Mouse (Mus musculus) left cerebral cortex, postnatal 36 days (tissue): ENCODE measurements around the gene Poll. TPM values are rescaled to one million over a fixed set of nuclear protein-coding genes. Genes with fewer than 3 reads are reported as not detected.
"Not testable (repeated sequence)": the region's sequence is repeated elsewhere in the genome, so short reads cannot be mapped to it uniquely, and the experiment has no call there.

Source experiments
- DNase-seq, 2 experiments: peaks; one replicate each; pipeline ENCODE4 v3.0.0; 2021 to 2022; ENCODE audit warnings: low spot score in 2 of 2, mixed read lengths in 1 of 2
- intact Hi-C: fragments of 180-260 bp; cut with DNase I; formaldehyde crosslinking; loops from one replicate; pipeline ENCODE4 v1.15.1; 2025
- total RNA-seq, 2 experiments: library from RNA; stranded (reverse); gene quantifications; 2 replicates each; pipeline ENCODE4 v1.2.3; 2021

Poll gene
- total RNA-seq, 2 experiments from 2014 or later: 9.0 to 9.8 TPM

- DNase-seq: no peak
- intact Hi-C loops: loop anchor here (10.0 kb wide), 1 partner anchor 435 kb away; no protein-coding TSS in a partner anchor
Observed at GRCm38 (mm10) chr19:45579416-45579815, 19.1 kb upstream of the Poll start.

- intact Hi-C loops: loop anchor here (10.0 kb wide), 1 partner anchor 436 kb away; no protein-coding TSS in a partner anchor
- DNase-seq: no peak
Observed at GRCm38 (mm10) chr19:45578976-45579375, 18.6 kb upstream of the Poll start.

GRCm38 (mm10) chr19:45577141-45577750 lies 16.9 kb upstream of the Poll start:
- intact Hi-C loops: loop anchor here (10.0 kb wide), 1 partner anchor 438 kb away; no protein-coding TSS in a partner anchor

GRCm38 (mm10) chr19:45575632-45576001 lies 15.3 kb upstream of the Poll start:
- intact Hi-C loops: loop anchor here (2.0 to 10.0 kb wide), 2 partner anchors 173 to 439 kb away; partner anchors contain the start of gene Npm3
- DNase-seq: no peak

More at GRCm38 (mm10) chr19:45577141-45577750, 16.9 kb upstream of the Poll start:
- DNase-seq: no peak

GRCm38 (mm10) chr19:45574941-45575631 lies 14.8 kb upstream of the Poll start:
- DNase-seq: no peak

GRCm38 (mm10) chr19:45574339-45574898 lies 14.1 kb upstream of the Poll start:
- no peak for DNase-seq
- intact Hi-C loops: loop anchor here (2.0 to 10.0 kb wide), 2 partner anchors 174 to 440 kb away; partner anchors contain the start of gene Npm3

More at GRCm38 (mm10) chr19:45574941-45575631, 14.8 kb upstream of the Poll start:
- intact Hi-C loops: loop anchor here (2.0 to 10.0 kb wide), 2 partner anchors 174 to 440 kb away; partner anchors contain the start of gene Npm3

- intact Hi-C loops: loop anchor here (2.0 to 10.0 kb wide), 2 partner anchors 175 to 441 kb away; partner anchors contain the start of gene Npm3
- peak; percentile 58 to 64 for DNase-seq
Observed at GRCm38 (mm10) chr19:45573861-45574267, 13.5 kb upstream of the Poll start.

- DNase-seq: no peak
- intact Hi-C loops: loop anchor here (10.0 kb wide), 1 partner anchor 442 kb away; no protein-coding TSS in a partner anchor
Observed at GRCm38 (mm10) chr19:45573033-45573432, 12.7 kb upstream of the Poll start.

GRCm38 (mm10) chr19:45567367-45567766 lies 7.0 kb upstream of the Poll start:
- DNase-seq: no peak
- intact Hi-C loops: no loop called here

GRCm38 (mm10) chr19:45565925-45566715 lies 5.8 kb upstream of the Poll start:
- DNase-seq: no peak
- intact Hi-C loops: no loop called here

GRCm38 (mm10) chr19:45554136-45554535 lies 6.2 kb downstream of the Poll start:
- intact Hi-C loops: no loop called here
- DNase-seq: no peak

- DNase-seq: no peak
- intact Hi-C loops: no loop called here
Observed at GRCm38 (mm10) chr19:45552187-45552586, 8.1 kb downstream of the Poll start.

GRCm38 (mm10) chr19:45549948-45550347 lies 10.4 kb downstream of the Poll start:
- DNase-seq: no peak
- intact Hi-C loops: loop anchor here (10.0 kb wide), 2 partner anchors 245 to 475 kb away; partner anchors contain the start of gene Kazald1

GRCm38 (mm10) chr19:45549128-45549915 lies 11.0 kb downstream of the Poll start:
- DNase-seq: no peak
- intact Hi-C loops: loop anchor here (10.0 kb wide), 2 partner anchors 245 to 475 kb away; partner anchors contain the start of gene Kazald1

GRCm38 (mm10) chr19:45548196-45548595 lies 12.1 kb downstream of the Poll start:
- intact Hi-C loops: loop anchor here (10.0 kb wide), 2 partner anchors 243 to 473 kb away; partner anchors contain the start of gene Kazald1
- not testable (repeated sequence) for DNase-seq

- intact Hi-C loops: loop anchor here (1.0 to 10.0 kb wide), 4 partner anchors 58 to 470 kb away; partner anchors contain the start of gene Kazald1
- peak; percentile 74 to 79 for DNase-seq
Observed at GRCm38 (mm10) chr19:45544925-45545321, 15.4 kb downstream of the Poll start.

GRCm38 (mm10) chr19:45544152-45544924 lies 16.0 kb downstream of the Poll start:
- intact Hi-C loops: loop anchor here (5.0 to 10.0 kb wide), 3 partner anchors 57 to 470 kb away; partner anchors contain the start of gene Kazald1
- no peak for DNase-seq
